Mouse (Mus musculus) erythroblast, embryonic 14.5 days (primary cell): ENCODE measurements around the gene Nmnat2.

Experiments
- GATA1 ChIP-seq: IDR thresholded peaks from 2 replicates; pipeline ENCODE4 v1.6.1; 2012; ENCODE audit warnings: low read length, inconsistent platforms, mixed read lengths
- TAL1 ChIP-seq: IDR thresholded peaks from 3 replicates; pipeline ENCODE4 v1.6.1; 2012; ENCODE audit warnings: low read length, inconsistent platforms, mixed read lengths

- TF ChIP-seq TAL1, result no peak
- TF ChIP-seq GATA1, result no peak
Measured at GRCm38 (mm10) chr1:153075087-153075736, 120.4 kb downstream of the Nmnat2 start.
